Mouse (Mus musculus) thymus, postnatal 14 days (tissue): ENCODE measurements around the gene Ptprq.

ENCODE experiments used
- DNase-seq: peaks from one replicate; pipeline ENCODE4 v3.0.0; 2021

Gene Ptprq

DNA sequence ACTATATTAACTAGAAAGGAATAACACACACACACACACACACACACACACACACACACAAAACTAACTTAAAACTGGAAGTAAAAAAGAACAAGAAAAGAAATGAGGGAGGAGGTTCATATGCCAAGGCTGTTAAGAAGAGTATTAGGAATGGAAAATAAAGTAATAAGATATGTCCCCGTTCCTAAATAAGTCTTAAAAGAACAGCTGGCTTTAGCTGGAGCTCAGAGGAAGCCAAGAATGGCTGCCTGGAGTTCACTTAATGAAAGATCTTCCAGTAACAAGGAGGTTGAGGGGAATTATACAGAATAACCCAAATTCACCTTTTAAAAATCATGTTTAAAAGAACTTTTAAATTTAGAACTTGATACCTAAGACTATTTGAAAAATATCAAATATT is 93.2 kb downstream of the Ptprq start:
- no peak for DNase-seq

DNA sequence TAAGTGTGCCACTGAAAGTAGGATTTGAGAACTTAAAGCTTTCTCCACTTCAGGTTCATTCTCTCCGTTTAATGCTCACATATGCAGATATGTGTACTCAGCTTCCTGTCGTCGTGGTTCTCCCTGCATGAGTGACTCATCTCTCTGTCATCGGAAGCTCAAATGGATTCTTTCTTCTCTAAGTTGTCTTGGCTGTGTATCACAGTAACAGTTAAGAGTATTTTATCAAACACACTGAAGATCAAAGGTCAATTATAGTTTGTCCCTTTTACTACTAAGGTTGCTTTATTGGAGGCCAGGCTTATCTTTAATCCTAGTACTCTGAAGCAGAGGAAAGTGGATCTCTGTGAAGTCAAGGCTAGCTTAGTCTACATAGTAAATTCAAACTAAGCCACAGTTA is 95.6 kb downstream of the Ptprq start:
- DNase-seq = no peak

DNA sequence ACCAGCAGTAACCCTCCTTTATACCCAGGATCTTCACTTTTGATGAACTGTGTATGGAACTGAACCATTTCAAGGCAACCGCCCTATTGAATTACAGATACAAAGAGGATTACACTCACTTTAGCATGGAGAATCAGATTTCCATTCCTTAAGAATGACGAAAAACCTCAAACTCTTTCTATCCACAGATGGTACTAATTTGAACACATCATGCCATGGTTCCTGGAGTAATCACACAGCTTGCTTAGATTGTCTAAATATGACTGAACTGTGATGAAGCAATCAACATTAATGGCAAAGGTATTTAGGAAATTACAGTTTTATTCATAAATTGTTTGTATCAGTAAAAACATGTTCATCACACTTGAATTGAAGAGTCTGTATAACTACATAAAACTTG is 104.4 kb downstream of the Ptprq start:
- DNase-seq = no peak

DNA sequence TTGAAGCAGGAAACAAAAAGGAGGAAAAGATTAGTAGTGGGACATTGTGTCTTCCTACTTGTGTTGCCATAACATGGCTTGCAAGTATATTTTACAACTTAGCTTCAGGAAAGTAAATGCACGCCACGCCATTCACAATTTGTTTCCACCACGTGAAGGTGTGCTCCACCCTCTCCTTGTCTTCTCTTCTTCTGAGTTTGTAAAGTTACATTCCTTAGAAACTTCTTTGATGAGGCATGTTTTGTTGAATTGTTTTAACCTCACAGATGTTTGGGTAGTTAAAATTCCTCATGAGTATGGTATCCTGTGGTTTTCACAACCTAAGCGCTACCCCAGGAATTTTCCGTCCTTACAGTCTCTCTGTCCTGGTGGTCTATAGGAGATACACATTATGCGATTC is 118.5 kb downstream of the Ptprq start:
- no peak for DNase-seq

DNA sequence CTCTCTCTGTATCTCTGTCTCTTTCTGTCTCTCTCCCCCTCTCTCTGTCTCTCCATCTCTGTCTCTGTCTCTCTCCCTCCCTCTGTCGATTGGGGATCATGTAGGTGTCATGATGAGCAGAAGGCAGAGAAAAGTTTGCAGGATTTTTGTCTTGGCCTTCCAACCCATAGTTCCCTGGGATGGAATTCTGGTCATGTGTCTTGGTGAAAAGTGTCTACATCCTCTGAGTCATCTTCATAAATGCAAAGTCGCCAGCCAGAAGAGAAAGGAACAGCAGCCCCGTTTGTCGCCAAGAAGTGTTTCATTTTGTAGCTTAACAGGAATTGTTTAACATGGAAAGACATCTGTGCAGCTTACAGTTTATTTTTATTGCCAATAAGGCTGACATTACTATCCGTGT is 136.5 kb downstream of the Ptprq start:
- no peak for DNase-seq

DNA sequence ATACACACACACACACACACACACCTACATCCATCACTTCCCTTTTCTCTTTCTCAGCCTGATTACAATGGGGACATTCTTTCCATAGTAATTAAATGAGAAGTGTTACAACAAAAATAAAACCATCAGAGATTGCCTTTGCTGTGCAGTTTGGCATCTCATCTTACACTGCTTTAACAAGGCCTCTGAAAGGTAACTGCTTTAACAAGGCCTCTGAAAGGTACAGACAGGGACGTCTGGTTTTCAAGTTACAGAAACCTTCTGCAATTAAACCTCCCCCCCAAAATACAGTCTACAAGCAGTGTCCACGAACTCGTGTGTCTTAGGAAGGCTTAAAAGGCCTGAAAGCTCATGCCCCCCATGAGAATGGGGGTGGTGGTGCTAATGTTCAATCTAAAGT is 150.8 kb downstream of the Ptprq start:
- DNase-seq = no peak

DNA sequence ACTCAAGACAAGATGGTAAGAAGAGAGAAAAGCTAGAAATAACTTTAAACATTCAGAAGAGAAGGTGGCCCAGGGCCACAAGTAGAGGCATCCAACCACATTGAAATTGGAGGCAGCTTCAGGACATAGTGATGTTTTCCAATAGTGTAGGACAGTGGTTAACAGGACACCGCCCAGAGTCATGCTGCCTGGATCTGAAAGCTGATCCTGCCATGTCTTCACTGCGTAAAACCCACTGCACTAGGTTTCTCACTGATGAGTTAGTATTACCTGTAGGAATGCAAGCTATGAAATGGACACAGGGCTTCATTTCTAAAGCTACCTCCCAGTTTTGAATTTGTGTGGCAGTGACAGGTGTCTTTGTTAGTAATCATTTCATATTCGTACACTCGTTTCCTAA is 151.6 kb downstream of the Ptprq start:
- no peak for DNase-seq

DNA sequence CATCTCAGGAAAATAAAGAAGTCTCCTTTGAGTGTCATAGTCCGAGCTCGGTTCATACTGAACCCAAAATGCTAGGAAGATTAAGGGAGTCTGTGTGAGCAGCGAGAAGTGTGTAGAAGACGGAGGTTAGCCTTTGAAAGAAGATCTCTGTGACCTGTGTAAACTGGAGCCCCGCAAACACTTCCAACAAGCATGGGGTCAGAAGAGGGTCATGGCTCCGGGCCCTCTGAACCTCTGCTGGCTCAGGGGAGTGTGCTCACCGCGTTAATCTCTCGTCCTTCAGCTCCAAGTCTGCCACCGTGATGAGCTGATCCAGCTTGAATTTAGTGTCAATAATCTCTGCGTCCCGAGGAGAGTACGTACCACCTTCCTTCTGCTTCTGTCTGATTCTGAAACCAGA is 157.0 kb downstream of the Ptprq start:
- DNase-seq = no peak

DNA sequence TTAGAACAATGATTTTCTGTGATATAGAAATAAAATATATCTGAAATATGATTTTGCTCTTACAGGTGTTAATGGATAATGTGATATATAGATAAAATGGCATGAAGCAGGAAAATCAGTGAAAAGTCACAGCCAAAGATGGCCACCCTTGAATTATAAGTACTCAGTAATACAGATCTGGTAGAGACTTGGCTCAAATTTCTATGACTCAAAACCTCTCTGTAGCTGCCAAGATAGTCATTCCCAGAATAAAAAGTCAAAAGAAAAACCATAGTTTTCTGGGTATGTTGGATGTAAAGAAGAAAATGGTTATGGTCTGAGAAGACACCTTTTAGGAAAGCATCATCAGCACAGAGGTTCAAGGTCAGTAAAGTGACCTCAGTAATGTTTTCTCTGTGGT is 159.0 kb downstream of the Ptprq start:
- DNase-seq = no peak

DNA sequence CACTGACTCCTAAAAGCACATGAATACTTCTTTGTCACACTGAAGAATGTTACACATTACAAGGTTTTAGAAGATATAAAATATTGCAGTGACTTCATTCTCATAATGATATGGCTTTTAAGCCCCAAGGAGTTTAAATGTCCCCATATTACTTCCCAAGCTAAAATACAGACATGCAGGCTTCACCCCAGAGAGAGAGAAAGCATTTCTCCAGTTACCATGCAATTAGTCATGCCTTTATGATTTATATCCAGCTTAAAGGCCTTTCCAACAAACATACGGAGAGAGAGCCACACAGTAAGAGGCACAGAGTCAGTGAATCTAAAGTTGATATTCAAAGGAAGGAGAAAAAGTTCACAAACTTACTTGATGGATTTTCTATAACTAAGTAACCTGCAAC is 176.8 kb downstream of the Ptprq start:
- no peak for DNase-seq

DNA sequence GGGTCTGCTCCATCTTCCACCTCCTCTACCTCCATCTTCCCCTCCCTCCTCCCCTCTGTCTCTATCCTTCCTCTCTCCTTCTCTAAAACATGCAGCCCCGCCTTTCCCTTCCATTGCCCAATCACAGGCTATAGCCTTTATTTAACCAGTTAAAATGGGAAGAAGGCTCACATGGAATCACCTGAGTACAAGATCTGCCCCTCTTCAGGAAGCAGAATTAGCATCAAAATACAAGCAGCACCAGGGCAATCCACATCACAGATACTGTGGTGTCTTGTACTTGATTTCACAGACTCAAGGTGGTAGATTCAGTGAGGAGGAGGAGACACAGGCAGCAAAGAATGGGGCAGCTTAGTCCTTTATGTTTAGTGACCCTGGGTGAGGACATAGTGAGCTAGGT is 191.1 kb downstream of the Ptprq start:
- no peak for DNase-seq

DNA sequence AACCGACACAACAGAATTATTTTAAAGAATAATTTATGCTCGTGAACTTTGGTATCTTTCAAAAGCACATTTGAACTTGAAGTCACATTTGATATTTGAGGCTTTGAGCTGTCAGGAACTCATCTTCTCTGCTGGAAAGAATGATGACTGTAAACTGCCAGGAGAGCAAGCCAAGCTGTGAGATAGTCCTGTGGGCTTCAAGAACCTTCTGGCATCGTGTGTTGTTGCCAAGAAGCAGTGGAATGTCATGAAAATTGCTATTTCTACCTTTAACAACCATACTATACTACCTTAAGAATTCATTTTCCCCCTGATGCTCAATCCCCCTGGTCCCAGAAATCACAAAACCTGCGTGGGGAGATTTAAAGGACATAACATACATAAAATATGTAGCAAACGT is 200.6 kb downstream of the Ptprq start:
- no peak for DNase-seq

DNA sequence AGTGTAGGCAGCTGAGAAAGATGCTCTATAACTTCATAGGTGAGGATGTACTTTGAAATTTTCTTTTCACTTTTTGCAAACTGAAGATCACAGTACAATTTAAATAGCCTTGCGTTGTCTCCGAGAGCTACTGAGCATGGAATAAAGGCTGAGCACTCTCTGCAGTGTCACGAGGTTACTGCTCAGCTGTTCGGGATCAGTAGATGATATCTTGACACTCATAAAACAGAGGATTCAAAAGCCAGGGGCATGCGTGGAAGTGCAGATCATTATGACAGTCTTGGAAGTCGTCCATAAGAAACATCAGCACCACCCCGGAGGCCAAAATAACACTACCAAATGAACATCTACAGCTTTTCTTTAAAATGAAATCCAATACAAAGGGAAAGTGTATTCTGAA is 203.2 kb downstream of the Ptprq start:
- DNase-seq = no peak

DNA sequence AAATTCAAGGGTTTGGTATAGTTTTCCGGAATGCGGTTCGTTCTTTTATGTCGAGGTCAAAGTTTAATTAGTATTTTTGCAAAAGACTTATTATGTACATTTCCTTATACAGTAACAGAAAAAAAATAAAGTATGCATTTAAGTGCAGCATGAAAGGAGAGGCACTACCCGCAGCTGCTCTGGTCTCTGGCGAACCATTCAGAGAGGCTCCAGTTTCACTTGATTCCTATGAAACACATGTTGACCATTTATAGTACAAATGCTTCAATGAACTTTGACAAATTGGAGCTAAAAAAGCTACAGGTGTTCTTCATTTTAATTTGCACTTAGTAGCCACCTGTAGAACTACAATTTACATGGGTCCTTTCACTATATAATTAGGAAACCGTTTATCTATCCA is 205.1 kb downstream of the Ptprq start:
- no peak for DNase-seq

DNA sequence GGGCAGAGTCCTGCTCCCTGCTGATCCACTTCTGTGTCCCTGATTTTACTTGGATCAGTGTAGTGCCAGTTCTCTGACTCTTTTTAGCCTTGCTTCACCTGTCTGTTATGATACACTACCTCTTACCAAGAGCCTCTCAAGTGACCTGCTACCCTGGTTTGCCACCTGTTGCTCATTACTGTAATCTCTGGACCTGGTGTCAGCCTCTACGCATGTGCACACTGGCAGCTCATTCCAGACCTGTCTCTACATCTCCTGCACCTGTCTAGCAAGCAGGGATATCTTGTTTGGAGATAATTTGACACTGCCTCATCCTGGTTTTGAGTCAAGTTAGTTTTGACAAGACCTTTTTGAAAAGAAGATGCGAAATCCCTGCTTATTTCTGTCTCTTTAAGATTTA is 213.5 kb downstream of the Ptprq start:
- no peak for DNase-seq

DNA sequence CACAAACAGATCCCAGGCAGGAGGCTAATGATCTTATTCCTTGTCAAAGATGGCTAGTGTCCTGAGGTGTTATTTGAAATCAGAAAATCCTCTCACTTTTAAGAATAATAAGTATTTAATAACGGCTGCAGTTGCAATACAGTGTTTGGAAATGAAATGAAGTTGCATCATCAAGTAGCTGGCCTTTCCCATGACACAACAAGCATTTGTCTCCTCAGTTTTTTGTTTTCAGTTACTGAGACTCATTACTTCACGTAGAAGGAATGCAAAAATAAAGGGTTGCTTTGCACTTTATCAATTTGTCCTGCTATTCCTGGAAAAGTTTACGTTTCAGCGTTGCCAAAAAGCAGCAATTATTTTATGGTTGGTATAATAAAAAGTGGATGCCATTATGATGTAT is 216.4 kb downstream of the Ptprq start:
- no peak for DNase-seq

DNA sequence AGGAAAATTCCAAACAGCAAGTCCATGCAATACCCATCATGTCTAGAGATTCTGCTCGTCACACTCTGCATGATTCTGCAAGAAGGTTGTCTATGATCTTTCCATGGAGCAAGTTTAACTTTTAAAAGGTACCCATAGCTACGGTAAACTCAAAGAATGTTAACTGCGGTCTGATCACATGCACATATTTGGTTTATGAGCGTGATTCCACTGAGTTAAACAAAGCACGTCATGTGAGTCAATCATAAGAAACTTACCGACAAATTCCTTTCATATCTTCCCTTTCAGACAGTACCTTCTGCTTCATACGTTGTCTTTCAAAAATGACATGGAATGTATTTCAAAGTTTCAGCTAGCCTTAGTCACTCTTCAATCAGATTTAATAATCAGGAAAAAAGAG is 217.7 kb downstream of the Ptprq start:
- DNase-seq = no peak

DNA sequence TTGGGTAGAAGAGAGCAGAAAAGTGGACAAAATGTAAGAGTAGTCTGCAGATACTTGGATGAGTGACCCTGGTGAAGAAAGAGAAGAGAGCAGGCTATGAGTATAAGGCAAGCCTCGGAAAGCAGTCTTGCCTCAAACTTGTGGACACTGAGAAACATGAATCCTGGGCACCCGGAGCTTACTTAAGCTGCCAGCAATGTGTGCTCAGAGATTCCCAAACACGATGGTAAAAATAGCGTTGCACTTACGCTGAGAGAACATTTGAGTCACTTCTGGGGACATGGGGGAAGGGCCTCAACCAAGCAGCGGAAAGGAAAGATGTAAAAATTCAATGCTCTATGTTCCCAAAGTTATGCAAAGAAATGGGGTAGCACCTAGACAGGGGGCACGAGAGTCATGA is 220.2 kb downstream of the Ptprq start:
- DNase-seq = no peak

DNA sequence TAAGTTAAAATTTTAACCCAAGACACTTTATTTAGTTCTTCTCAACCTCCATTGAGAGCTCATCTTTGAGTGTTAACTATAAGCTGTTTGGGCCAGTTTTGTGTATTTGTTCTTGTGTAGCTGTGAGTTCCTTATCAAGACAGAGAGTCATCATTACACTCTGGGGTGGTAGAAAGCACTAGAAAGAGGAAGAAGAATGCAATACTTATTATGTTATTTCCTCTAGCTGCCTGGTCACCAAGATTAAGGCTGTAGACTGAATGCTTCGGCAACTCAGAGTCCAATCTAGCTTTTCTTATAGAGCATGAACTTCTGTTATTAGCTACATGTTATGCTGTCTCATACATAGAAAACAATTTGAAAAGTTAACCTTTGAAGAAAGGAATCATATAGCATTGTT is 223.4 kb downstream of the Ptprq start:
- DNase-seq = no peak

DNA sequence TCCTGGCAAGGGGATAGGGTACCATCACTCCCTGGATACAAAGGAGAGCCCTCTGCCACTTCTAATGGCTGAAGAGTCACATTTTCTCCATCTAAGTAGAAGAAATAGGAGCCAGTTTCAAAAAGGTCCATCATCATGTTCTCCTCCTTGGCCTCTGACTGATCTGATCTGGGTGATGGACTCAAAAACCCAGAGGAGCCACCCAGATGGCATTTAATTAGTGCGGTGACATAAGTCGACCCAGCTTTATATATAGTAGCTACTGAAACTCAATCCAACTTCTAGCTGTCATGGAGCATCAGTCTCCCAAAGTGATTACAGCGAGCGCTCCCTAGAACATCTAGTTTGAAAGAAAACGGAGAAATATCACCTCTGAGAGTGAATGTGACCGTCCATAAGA is 225.3 kb downstream of the Ptprq start, which contains the start of gene Myf6:
Gene Myf6 (minus strand): TSS at position 170 of the 400 bp plus-strand sequence.
- DNase-seq = no peak

DNA sequence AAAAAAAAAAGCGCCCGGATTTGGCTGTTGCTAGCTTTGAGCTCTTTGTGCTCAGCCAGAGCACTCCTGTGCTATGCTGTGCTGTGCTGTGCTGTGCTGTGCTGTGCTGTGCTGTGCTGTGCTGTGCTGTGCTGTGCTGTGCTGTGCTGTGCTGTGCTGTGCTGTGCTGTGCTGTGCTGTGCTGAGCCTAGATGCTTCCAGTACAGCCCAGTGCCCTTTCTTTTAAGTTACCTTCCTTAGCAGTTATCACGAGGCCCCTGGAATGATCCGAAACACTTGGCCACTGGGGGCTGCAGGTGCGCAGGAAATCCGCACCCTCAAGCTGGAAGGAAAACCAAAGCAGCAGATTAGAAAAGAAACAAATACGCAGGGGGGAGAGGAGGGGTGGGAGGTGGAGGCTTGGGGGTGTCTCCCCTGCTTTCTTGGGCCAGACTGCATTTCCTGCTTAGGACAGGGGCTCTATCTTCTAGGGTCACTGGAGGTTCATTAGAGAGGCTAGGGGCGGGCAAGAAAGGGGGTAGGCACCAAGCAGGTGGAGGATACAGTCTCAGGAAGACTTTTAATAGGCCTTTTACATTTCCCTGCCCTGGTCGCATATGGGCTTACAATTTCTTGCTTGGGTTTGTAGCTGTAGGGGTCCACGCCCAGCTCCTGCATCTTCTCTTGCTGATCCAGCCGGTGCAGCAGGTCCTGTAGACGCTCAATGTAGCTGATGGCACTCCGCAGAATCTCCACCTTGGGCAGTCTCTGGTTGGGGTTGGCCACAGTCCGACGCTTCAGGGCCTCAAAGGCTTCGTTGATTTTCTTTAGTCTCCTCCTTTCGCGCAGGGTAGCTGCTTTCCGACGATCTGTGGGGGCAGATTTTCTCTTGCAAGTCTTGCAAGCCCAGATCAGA is 226.0 kb downstream of the Ptprq start:
- no peak for DNase-seq

DNA sequence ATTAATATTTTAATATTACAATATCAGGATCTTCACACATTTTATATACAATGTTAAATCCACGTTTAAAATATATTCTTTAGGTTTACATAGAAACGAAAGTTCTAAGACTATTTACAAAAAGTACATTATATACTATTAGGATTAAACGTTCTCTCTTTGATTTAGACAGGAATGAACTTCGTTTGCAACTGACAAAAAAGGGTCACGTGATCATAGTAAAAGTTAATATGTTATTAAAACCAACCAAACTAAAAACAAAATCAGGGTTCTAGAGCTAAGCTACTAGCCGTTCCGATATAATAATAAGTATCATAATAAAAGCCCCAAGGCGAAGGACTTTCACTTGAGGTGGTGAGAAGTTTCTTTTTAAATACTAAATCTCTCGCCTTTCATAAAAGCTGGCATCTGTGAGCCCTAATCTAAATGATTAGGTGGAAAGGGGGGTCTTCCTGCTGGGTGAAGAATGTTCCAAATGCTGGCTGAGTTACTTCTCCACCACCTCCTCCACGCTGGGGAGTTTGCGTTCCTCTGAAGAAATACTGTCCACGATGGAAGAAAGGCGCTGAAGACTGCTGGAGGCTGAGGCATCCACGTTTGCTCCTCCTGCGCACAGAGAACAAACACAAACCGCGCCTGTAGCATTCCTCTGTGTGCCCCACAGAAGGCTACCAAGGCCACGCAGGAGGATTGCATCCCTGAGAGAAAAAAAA is 226.8 kb downstream of the Ptprq start:
- DNase-seq = no peak

DNA sequence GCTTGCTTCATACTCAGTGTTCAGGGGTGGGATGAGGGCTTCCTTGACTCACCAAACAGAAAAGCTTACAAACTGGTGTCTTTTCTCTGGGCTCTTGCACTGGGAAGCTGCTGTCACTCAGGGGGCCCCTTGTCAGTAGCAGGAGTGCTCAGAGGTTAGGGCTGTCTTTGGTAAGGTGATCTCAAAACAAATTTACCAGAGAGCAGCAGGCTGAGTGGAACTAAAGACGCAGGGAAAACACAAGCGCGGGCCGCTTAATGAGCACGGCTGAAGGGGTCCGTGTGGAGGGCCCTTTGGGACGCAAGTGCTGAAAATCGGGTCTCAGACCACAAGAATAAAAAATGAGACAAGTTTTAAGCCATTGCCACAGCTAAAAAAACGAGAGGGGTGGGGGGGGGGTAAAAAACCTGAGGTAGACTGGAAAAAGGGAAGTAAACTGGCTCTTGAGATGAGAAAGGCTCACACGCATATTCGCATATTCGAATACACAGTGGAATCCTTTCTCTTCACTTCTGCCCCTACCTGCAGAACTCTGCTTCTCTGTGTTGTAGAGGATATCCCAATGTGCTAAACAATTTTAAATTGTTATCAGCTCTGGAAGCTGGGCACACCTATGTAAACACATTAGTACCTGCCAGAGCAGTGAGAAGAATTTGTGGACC is 231.1 kb downstream of the Ptprq start:
- DNase-seq = no peak

DNA sequence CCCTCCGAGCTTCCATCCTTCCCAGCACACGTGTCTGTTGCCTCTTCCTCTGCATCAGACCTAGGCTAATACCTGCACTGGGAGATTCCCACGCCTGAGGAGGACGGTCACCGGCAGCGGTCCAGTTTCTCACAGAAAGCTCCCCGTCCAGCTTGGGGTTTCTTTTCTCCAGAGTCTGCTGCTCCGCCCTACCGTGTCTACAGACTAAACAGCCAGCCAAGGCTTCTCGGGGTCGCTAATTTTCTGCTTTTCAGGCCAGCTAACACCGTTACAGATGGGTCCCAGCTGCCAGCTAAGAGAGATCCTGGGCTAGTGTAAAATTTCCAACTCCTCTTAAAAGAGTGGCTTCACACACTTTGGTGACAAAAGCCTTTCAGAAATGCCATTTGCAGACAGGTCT is 233.1 kb downstream of the Ptprq start:
- no peak for DNase-seq
